Mouse (Mus musculus): ENCODE results near the gene Slc2a2. TPM values are rescaled to one million over a fixed set of nuclear protein-coding genes. Genes with fewer than 3 reads are reported as not detected.
"Not testable (repeated sequence)": the region's sequence is repeated elsewhere in the genome, so short reads cannot be mapped to it uniquely, and the experiment has no call there.

The Slc2a2 gene
- total RNA-seq, 2 experiments from 2014 or later, result not detected

GRCm38 (mm10) chr3:28726356-28726755, 28.7 kb downstream of the Slc2a2 start:
- DNase-seq (ENCODE audit: low spot score in 2 of 2), result no peak

GRCm38 (mm10) chr3:28734712-28735111, 37.0 kb downstream of the Slc2a2 start:
- no peak for DNase-seq (ENCODE audit: low spot score in 2 of 2)

- DNase-seq (ENCODE audit: low spot score in 2 of 2), result no peak
Observed at GRCm38 (mm10) chr3:28736981-28737380, 39.3 kb downstream of the Slc2a2 start.

GRCm38 (mm10) chr3:28740353-28740752, 42.6 kb downstream of the Slc2a2 start:
- no peak for DNase-seq (ENCODE audit: low spot score in 2 of 2)

- DNase-seq (ENCODE audit: low spot score in 2 of 2), result no peak
Observed at GRCm38 (mm10) chr3:28743251-28743650, 45.5 kb downstream of the Slc2a2 start.

GRCm38 (mm10) chr3:28745835-28746483, 48.3 kb downstream of the Slc2a2 start:
- peak; percentile 66 to 90 for DNase-seq (ENCODE audit: low spot score in 2 of 2)

GRCm38 (mm10) chr3:28748151-28748550, 50.4 kb downstream of the Slc2a2 start:
- DNase-seq (ENCODE audit: low spot score in 2 of 2), result no peak

- DNase-seq (ENCODE audit: low spot score in 2 of 2), result no peak
Observed at GRCm38 (mm10) chr3:28748956-28749355, 51.3 kb downstream of the Slc2a2 start.

GRCm38 (mm10) chr3:28755477-28755876, 57.8 kb downstream of the Slc2a2 start:
- no peak for DNase-seq (ENCODE audit: low spot score in 2 of 2)

GRCm38 (mm10) chr3:28761225-28761789, 63.6 kb downstream of the Slc2a2 start:
- no peak for DNase-seq (ENCODE audit: low spot score in 2 of 2)

- no peak for DNase-seq (ENCODE audit: low spot score in 2 of 2)
Observed at GRCm38 (mm10) chr3:28766935-28767334, 69.2 kb downstream of the Slc2a2 start.

GRCm38 (mm10) chr3:28768222-28768621, 70.5 kb downstream of the Slc2a2 start:
- no peak for DNase-seq (ENCODE audit: low spot score in 2 of 2)

GRCm38 (mm10) chr3:28772919-28773318, 75.2 kb downstream of the Slc2a2 start:
- DNase-seq (ENCODE audit: low spot score in 2 of 2), result not testable (repeated sequence)

- DNase-seq (ENCODE audit: low spot score in 2 of 2), result no peak
Observed at GRCm38 (mm10) chr3:28775361-28775760, 77.7 kb downstream of the Slc2a2 start.

GRCm38 (mm10) chr3:28775958-28776357, 78.3 kb downstream of the Slc2a2 start:
- DNase-seq (ENCODE audit: low spot score in 2 of 2), result no peak

- no peak for DNase-seq (ENCODE audit: low spot score in 2 of 2)
Observed at GRCm38 (mm10) chr3:28776491-28776890, 78.8 kb downstream of the Slc2a2 start.

- DNase-seq (ENCODE audit: low spot score in 2 of 2), result no peak
Observed at GRCm38 (mm10) chr3:28780511-28780910, 82.8 kb downstream of the Slc2a2 start.

Other genes starting within 250 kb of the Slc2a2 start
- gene Eif5a2, start 83.4 kb downstream of the Slc2a2 start, total RNA-seq (2021), result 10 to 100 TPM; 34.7 to 35.5 TPM
- gene Rpl22l1, start 107.5 kb downstream of the Slc2a2 start, total RNA-seq (2021), result 100 to 1,000 TPM; 197 to 209 TPM
- gene Gm1527, start 194.7 kb downstream of the Slc2a2 start, total RNA-seq (2021), result not detected

Measured in layer of hippocampus, adult 18-20 months (tissue).